Mouse (Mus musculus) neural tube, embryonic 13.5 days (tissue): ENCODE data around the gene Timm8a2. TPM values are rescaled to one million over a fixed set of nuclear protein-coding genes. Genes with fewer than 3 reads are reported as not detected.

Source experiments
- ATAC-seq: fragments of 200-750 bp; cut with Nextera tagmentation; 2 replicates; pipeline ENCODE4 v1.8.0; 2017; ENCODE audit warnings: low read depth, mild to moderate bottlenecking, moderate TSS enrichment, moderate library complexity
- H3K27ac ChIP-seq: fragments of 300-500 bp; sonication (generic); replicated peaks from 2 replicates; pipeline ENCODE4 v1.5.1; 2015; ENCODE audit warnings: moderate library complexity, mild to moderate bottlenecking, inconsistent platforms
- H3K27me3 ChIP-seq: fragments of 300-500 bp; sonication (generic); 2 replicates; pipeline ENCODE4 v1.6.1; 2015; ENCODE audit warnings: mild to moderate bottlenecking, inconsistent platforms
- H3K36me3 ChIP-seq: fragments of 300-500 bp; sonication (generic); 2 replicates; pipeline ENCODE4 v1.6.1; 2015; ENCODE audit warnings: mild to moderate bottlenecking, inconsistent platforms
- H3K4me1 ChIP-seq: fragments of 300-500 bp; sonication (generic); replicated peaks from 2 replicates; pipeline ENCODE4 v1.6.1; 2015; ENCODE audit warnings: inconsistent platforms
- H3K4me2 ChIP-seq: fragments of 300-500 bp; sonication (generic); 2 replicates; pipeline ENCODE4 v1.6.1; 2015; ENCODE audit warnings: inconsistent platforms, mild to moderate bottlenecking, moderate library complexity
- H3K4me3 ChIP-seq: fragments of 300-500 bp; sonication (generic); 2 replicates; pipeline ENCODE4 v1.5.1; 2015; ENCODE audit warnings: mild to moderate bottlenecking, inconsistent platforms
- H3K9ac ChIP-seq: fragments of 300-500 bp; sonication (generic); 2 replicates; pipeline ENCODE4 v1.6.1; 2015; ENCODE audit warnings: moderate library complexity, mild to moderate bottlenecking, inconsistent platforms
- H3K9me3 ChIP-seq: fragments of 300-500 bp; sonication (generic); 2 replicates; pipeline ENCODE4 v1.6.1; 2016; ENCODE audit warnings: inconsistent platforms
- WGBS: fragments of 180-500 bp; shearing (Covaris S2); methylation state at CpG from one replicate; pipeline ENCODE4 v1.1.7; 2015; 5-methylcytosine and 5-hydroxymethylcytosine counted together
- polyA plus RNA-seq: library from polyadenylated mRNA; unstranded; fragments of >200 nt; fragmentation: Nextera tagmentation; extraction: Ambion mirVana; gene quantifications from 2 replicates; pipeline ENCODE4 v1.2.1, GENCODE M21; 2015

Timm8a2 gene
- polyA plus RNA-seq, 1 experiment from 2014 or later, result not detected

GRCm38 (mm10) chr14:122041413-122041825 is 6.9 kb downstream of the Timm8a2 start:
- Histone ChIP-seq H3K4me3 (no peak overlapping the region), H3K4me1 (no peaks in the 10 kb centered on the region), H3K4me2 (no peak overlapping the region), H3K9me3 (no peaks in the 10 kb centered on the region), H3K27me3 (no peaks in the 10 kb centered on the region), H3K9ac (no peak overlapping the region), H3K27ac (no peak overlapping the region), H3K36me3 (no peaks in the 10 kb centered on the region)
- no peak for ATAC-seq
- 86% methylated on average over 3 of the region's 3 CpGs for WGBS

- no peaks in the 10 kb centered on the region for H3K36me3 ChIP-seq
- H3K4me1 ChIP-seq, result no peaks in the 10 kb centered on the region
- 84% methylated on average over 8 of the region's 8 CpGs for WGBS
- H3K9me3 ChIP-seq, result no peaks in the 10 kb centered on the region
- no peak for ATAC-seq
- no peaks in the 10 kb centered on the region for H3K27me3 ChIP-seq
- no peak overlapping the region for H3K4me3 ChIP-seq
- H3K9ac ChIP-seq, result no peak overlapping the region
- H3K4me2 ChIP-seq, result no peak overlapping the region
- H3K27ac ChIP-seq, result no peak overlapping the region
Observed at GRCm38 (mm10) chr14:122042142-122042694, 7.7 kb downstream of the Timm8a2 start.

GRCm38 (mm10) chr14:122047784-122048183 is 13.3 kb downstream of the Timm8a2 start:
- H3K9me3 ChIP-seq, result no peaks in the 10 kb centered on the region
- no peak for ATAC-seq

GRCm38 (mm10) chr14:122048816-122049215 is 14.3 kb downstream of the Timm8a2 start:
- Histone ChIP-seq H3K27ac (no peak overlapping the region), H3K4me3 (no peak overlapping the region), H3K9ac (no peak overlapping the region), H3K4me2 (no peak overlapping the region), H3K36me3 (no peaks in the 10 kb centered on the region), H3K27me3 (no peaks in the 10 kb centered on the region), H3K4me1 (no peaks in the 10 kb centered on the region), H3K9me3 (no peaks in the 10 kb centered on the region)
- WGBS, result 86% methylated on average over 9 of the region's 9 CpGs
- no peak for ATAC-seq

More at GRCm38 (mm10) chr14:122047784-122048183, 13.3 kb downstream of the Timm8a2 start:
- Histone ChIP-seq H3K4me2 (no peak overlapping the region), H3K4me1 (no peaks in the 10 kb centered on the region), H3K4me3 (no peak overlapping the region), H3K9ac (no peak overlapping the region), H3K27ac (no peak overlapping the region), H3K36me3 (no peaks in the 10 kb centered on the region), H3K27me3 (no peaks in the 10 kb centered on the region)
- 97% methylated on average over 8 of the region's 8 CpGs for WGBS

GRCm38 (mm10) chr14:122052896-122053635 is 18.6 kb downstream of the Timm8a2 start:
- Histone ChIP-seq H3K36me3 (no peaks in the 10 kb centered on the region), H3K27ac (no peak overlapping the region), H3K4me2 (no peak overlapping the region), H3K4me3 (no peak overlapping the region), H3K27me3 (no peaks in the 10 kb centered on the region), H3K4me1 (no peaks in the 10 kb centered on the region), H3K9ac (no peak overlapping the region), H3K9me3 (no peaks in the 10 kb centered on the region)
- ATAC-seq, result no peak
- WGBS, result 91% methylated on average over 9 of the region's 9 CpGs

- Histone ChIP-seq H3K9ac (no peak overlapping the region), H3K4me2 (no peak overlapping the region), H3K4me1 (no peaks in the 10 kb centered on the region), H3K27me3 (no peaks in the 10 kb centered on the region), H3K4me3 (no peak overlapping the region), H3K9me3 (no peaks in the 10 kb centered on the region), H3K36me3 (no peaks in the 10 kb centered on the region), H3K27ac (no peak overlapping the region)
- WGBS, result 83% methylated on average over 6 of the region's 6 CpGs
- ATAC-seq, result no peak
Observed at GRCm38 (mm10) chr14:122056871-122057270, 22.4 kb downstream of the Timm8a2 start.

- no peak for ATAC-seq
- 45% methylated on average over 2 of the region's 2 CpGs for WGBS
- H3K36me3 ChIP-seq, result no peaks in the 10 kb centered on the region
Observed at GRCm38 (mm10) chr14:122057941-122058346, 23.5 kb downstream of the Timm8a2 start.

GRCm38 (mm10) chr14:122060642-122061041 is 26.2 kb downstream of the Timm8a2 start:
- no peaks in the 10 kb centered on the region for H3K9me3 ChIP-seq
- no peak overlapping the region for H3K27ac ChIP-seq
- peak; percentile 40; the same call in 1 of the 2 replicates for ATAC-seq
- WGBS, result 11% methylated on average over 3 of the region's 3 CpGs
- H3K9ac ChIP-seq, result no peak overlapping the region
- no peaks in the 10 kb centered on the region for H3K36me3 ChIP-seq
- no peak overlapping the region for H3K4me2 ChIP-seq
- no peak overlapping the region for H3K4me3 ChIP-seq
- no peaks in the 10 kb centered on the region for H3K4me1 ChIP-seq
- H3K27me3 ChIP-seq, result no peaks in the 10 kb centered on the region

More at GRCm38 (mm10) chr14:122057941-122058346, 23.5 kb downstream of the Timm8a2 start:
- H3K4me1 ChIP-seq, result no peaks in the 10 kb centered on the region
- H3K9ac ChIP-seq, result no peak overlapping the region
- H3K27ac ChIP-seq, result no peak overlapping the region
- no peaks in the 10 kb centered on the region for H3K27me3 ChIP-seq
- H3K9me3 ChIP-seq, result no peaks in the 10 kb centered on the region
- H3K4me2 ChIP-seq, result no peak overlapping the region
- no peak overlapping the region for H3K4me3 ChIP-seq

- Histone ChIP-seq H3K9me3 (no peaks in the 10 kb centered on the region), H3K9ac (no peak overlapping the region), H3K4me1 (no peaks in the 10 kb centered on the region), H3K4me3 (no peak overlapping the region), H3K4me2 (no peak overlapping the region), H3K36me3 (no peaks in the 10 kb centered on the region), H3K27me3 (no peaks in the 10 kb centered on the region), H3K27ac (no peak overlapping the region)
- no peak for ATAC-seq
- 92% methylated on average over 6 of the region's 6 CpGs for WGBS
Observed at GRCm38 (mm10) chr14:122061376-122061775, 26.9 kb downstream of the Timm8a2 start.

- H3K4me2 ChIP-seq, result no peak overlapping the region
- no peaks in the 10 kb centered on the region for H3K9me3 ChIP-seq
- 85% methylated on average over 10 of the region's 10 CpGs for WGBS
- H3K36me3 ChIP-seq, result no peaks in the 10 kb centered on the region
- no peak for ATAC-seq
- H3K27me3 ChIP-seq, result no peaks in the 10 kb centered on the region
- no peak overlapping the region for H3K9ac ChIP-seq
- no peak overlapping the region for H3K27ac ChIP-seq
- H3K4me3 ChIP-seq, result no peak overlapping the region
- no peaks in the 10 kb centered on the region for H3K4me1 ChIP-seq
Observed at GRCm38 (mm10) chr14:122062411-122063090, 28.1 kb downstream of the Timm8a2 start.

GRCm38 (mm10) chr14:122063599-122063998 is 29.1 kb downstream of the Timm8a2 start:
- H3K36me3 ChIP-seq, result no peaks in the 10 kb centered on the region
- no peak overlapping the region for H3K9ac ChIP-seq
- ATAC-seq, result no peak
- H3K27ac ChIP-seq, result no peak overlapping the region
- no peaks in the 10 kb centered on the region for H3K9me3 ChIP-seq
- H3K27me3 ChIP-seq, result no peaks in the 10 kb centered on the region
- no peak overlapping the region for H3K4me3 ChIP-seq
- H3K4me2 ChIP-seq, result no peak overlapping the region
- no peaks in the 10 kb centered on the region for H3K4me1 ChIP-seq
- WGBS, result 64% methylated on average over 5 of the region's 5 CpGs

GRCm38 (mm10) chr14:122064519-122064918 is 30.0 kb downstream of the Timm8a2 start:
- Histone ChIP-seq H3K4me3 (no peak overlapping the region), H3K36me3 (no peaks in the 10 kb centered on the region), H3K9me3 (no peaks in the 10 kb centered on the region), H3K27ac (no peak overlapping the region), H3K9ac (no peak overlapping the region), H3K4me1 (no peaks in the 10 kb centered on the region), H3K27me3 (no peaks in the 10 kb centered on the region), H3K4me2 (no peak overlapping the region)
- ATAC-seq, result no peak
- 8% methylated on average over 2 of the region's 2 CpGs for WGBS
